Mouse (Mus musculus): ENCODE measurements around the gene Trip11.

Gene Trip11

DNA sequence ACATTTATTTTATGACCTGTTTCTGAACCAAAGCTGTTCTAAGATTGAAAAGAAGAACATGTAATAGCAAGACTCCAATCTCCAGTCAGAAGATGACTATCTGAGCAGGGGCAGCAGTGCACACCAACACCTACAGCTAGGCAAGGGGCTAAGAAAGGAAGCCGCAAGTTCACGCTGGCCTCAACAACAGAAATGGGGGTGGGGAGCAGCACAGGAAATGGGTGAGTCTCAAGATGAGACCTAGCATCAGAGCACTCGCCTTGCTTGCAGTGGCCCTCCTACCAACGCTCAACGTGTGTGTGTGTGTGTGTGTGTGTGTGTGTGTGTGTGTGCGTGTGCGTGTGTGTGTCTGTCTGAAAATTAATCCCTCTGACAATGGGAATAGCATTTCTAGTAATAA is 16.0 kb downstream of the Trip11 start:
- DNase-seq (ENCODE audit: extremely low spot score, low spot score): no peak

DNA sequence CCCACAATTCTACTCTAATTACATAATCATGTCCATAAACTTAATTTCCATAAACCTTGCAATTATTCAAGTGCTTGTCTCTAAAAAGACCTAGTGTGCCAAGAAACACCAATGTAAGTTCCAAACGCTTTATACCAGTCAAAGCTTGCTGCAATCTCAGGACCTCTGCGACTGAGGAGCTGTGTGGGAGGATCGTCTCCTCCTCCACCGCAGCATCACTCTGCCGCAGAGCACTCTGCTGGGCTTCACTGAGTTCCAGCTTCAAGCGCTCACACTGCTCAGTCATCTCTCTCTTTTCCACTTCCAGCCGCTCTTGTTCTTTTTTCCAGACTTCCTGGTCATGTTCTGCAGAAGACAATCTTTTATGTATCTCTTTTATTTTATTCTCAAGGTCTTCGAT is 19.8 kb downstream of the Trip11 start:
- DNase-seq (ENCODE audit: extremely low spot score, low spot score): no peak

DNA sequence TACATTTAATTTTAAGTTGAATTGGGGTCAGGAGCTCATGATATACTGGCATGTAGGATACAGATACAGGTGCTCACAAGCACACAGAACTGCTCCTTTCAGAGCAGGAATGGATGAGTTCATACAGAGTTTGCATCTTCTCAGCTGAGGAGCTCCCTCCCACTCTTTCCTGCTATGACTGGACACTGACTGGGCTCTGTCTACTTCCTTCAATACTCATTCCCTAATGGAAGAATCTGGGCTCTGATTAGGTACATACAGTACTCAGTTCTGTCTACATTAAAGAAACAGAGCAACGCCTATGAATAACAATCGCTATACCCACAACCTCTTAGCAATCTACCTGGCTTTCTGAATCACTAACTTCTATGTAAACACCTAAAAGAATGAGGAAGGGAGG is 20.2 kb downstream of the Trip11 start:
- DNase-seq (ENCODE audit: extremely low spot score, low spot score): no peak

DNA sequence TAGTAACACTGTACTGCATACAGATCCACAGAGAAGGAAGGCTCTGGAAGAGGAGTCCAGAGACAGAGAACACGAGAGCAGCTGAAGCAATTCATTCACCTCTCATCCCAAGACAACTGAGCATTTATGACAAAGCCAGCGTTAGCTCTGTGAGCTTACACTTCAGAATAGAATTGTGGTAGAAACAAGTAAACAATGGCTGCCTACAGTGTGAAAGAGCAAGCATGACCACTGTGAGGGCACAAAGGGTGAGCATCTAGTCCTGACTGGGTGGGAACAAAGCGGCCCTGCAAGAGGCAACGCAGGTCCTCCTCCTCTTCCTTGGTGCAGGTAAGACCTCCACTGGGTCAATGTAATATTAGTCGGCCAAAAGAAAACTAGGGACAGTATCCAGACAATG is 22.0 kb downstream of the Trip11 start:
- no peak for DNase-seq (ENCODE audit: extremely low spot score, low spot score)

DNA sequence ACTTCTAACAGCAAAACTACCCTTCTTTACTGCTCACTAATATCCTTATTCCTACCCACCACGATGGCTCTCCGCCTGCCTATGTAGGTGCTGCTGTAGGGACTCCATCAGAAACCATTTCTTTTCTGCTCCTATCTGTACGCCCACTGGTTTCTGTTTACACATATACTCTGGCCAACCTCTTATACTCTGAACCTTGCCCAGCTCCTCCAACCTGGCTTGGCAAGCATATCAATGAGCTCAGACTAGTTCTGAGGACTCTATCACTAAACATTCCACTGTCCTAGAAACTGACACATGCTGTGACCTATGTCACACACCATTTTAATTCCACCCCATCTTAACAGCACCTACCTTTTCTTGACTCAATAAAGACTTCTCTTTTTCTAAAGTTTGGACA is 23.7 kb downstream of the Trip11 start:
- no peak for DNase-seq (ENCODE audit: extremely low spot score, low spot score)

DNA sequence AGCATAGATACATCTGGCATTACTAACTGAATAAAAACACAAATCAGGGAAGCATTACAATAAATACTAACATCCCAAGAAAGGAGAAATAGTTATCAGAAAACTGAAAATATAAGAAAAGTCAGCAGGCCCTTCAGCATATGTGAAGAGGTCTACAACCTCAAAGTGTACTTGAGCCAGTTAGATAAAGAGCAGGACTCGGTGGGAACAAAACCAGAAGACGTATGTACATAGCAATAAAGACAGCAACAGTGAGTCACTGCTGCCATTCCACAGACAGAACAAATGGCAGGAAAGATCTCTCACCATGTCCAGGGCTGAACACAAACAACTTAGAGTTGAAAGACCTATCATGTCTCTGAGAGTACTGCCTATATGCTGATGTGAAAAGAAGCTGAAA is 24.8 kb downstream of the Trip11 start:
- DNase-seq (ENCODE audit: extremely low spot score, low spot score): no peak

DNA sequence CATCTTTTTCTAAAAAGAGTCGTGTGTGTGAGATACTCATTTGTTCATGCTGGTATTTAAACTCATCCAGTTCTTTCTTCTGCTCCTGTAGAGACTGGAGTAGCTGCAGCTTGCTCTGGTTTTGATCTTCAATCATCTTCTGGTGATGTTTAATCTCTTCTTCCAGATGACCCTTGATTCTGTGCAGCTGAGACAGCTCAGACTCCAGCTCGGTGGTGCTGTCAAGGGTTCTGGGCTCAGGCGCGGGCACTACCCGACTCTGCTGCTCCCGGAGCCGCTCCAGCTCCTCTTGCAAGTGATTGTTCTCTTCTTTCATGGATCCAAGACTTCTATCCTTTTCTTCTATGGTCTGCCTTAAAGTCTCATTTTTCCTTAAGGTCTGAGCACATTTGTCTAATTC is 28.1 kb downstream of the Trip11 start:
- DNase-seq (ENCODE audit: extremely low spot score, low spot score): no peak

DNA sequence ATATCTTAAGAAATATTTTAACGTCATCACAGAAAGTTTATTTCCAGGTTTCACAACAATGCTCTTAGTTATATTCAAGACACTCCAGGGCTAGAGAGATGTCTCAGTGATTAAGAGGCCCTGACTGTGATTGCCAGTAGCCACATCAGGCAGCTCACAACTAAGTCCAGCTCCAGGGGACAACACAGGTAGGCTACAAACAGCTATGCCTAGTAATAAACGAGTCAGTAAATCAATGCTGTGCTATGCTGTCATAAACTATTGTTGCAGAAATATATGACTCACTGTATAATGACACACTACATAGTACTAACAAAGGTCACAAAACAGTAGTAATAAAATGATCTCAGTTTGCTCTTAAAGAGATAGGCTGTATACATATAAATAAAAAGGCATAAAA is 36.7 kb downstream of the Trip11 start:
- DNase-seq (ENCODE audit: extremely low spot score, low spot score): no peak

DNA sequence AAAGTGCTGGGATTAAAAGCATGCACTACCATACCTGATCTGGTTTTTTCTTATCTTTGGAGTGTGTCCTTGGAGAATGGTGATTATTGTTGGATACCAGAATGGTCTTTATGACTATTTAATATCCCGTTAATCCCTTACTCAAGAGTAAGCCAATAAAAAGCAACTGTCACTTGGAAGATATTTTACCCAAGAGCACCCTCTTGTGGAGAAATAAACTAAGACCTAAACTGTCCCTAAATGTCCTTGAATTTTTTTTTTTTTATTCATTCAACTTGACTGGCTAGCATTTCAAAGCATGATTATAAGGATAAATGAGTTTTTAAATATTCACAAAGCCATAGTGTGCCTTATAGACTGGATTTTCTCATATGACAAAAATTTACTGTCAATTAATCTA is 38.0 kb downstream of the Trip11 start:
- DNase-seq (ENCODE audit: extremely low spot score, low spot score): no peak

DNA sequence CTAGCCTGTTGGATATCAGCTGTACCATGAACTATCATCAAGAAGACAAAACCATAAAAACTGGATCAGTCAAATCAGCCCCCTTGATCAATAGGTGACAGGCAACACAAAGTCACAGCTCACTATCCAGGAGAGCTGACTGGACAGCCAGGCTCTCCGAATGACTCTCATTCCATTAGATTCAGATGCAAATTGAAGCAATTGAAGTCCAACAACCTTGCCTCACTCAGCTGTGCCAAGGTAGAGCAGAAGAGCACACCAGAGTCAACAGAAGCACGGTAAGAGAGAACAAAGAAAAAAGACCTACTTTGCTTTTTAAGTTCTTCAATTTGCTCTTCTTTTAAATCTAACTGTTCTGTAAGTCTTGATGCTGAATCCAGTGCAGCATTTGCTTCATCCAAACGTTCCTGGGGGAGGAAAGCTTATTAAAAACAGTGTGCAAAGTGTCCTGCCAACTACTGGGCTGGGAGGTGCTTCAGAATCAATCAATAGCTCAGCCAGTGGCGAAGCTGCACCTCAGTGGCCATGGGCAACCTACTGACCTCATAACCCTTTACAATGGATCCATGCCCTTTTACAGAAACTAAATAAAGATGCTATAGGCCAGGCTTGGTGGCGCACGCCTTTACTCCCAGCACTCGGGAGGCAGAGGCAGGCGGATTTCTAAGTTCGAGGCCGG is 50.6 kb downstream of the Trip11 start:
- DNase-seq (ENCODE audit: extremely low spot score, low spot score): no peak

DNA sequence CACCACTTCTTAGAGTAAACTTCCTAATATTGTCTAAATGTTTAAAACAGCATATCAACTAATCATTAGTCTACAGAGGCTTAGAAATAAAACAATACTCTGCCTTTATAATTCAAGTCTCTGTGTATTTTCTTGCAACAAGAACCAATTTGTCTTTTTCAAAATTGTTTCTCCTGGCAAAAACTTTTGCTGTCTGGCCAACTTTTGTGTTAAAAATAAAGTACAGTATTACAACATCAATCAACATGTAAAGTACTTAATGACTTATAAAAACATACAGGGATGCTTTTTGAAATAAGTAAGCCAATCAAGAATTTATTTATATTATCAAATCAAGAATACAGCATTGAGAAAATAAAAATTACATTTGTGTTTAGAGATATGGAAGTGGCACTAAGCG is 52.8 kb downstream of the Trip11 start:
- DNase-seq (ENCODE audit: extremely low spot score, low spot score): no peak

DNA sequence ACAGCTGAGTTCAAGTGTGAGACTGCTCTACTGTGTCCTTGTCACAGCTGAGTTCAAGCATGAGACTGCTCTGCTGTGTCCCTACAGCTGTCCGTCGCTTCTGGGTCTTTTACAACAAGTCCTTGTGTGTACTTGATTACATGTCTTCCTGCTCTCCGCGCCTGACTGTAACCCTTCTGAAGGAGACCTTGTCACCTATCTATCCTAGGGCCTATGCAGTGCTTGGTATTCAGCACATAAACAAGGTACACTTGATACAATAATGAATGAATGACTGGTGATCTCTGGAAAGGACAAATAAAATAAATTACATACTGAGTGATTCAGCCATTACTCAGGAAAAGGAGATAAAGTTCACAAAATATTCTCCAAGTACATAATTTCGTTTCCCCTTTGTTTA is 55.1 kb downstream of the Trip11 start:
- DNase-seq (ENCODE audit: extremely low spot score, low spot score): no peak

DNA sequence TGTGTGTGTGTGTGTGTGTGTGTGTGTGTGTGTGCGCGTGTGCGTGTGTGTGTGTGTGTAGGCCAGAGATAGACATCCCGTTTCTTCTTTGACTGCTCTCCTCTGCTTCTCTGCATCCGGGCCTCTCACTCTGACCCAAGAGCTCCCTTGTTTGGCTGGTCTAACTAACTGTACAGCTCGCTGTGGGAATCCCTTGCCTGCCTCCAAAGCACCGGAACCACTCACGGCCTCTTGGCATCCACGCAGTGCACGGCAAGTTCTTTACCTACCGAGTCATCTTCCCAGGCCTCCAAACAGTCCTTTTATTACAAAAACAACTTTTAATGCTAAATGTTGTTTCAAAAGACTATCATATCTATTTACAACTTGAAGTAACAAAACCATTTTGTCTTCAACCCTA is 58.7 kb downstream of the Trip11 start:
- DNase-seq (ENCODE audit: extremely low spot score, low spot score): no peak

DNA sequence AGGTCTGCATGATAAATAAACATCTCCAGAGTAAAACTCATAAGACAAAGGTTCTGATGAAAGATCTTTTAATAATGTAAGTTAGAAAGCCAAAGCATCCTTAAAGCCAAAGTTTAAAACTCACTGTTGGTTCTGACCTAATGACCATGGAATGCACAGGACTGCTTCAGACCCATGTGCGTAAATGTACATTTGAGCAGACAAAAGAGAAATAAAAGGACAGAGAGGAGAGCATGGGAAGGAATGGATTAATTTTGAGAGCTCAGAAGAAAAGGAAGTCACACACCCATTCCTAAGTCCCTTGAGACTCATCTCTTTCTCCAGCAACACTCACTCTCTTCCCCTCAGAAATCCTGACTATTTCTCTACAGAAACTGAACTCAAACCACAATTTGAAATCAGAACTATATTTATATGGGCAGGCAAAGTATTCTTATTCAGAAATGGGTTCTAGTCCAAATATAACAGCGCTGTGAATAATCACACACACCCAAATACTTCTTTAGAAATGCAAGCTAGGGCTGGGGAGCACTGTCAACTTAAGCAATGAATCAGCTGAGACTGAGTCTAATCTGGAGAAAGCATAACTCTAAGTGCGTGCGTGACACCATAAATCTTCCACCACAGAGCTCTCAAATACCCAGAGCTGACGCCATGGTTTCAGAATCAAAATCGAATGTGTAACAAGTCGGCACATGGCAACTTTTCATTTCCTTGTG is 61.1 kb downstream of the Trip11 start:
- no peak for DNase-seq (ENCODE audit: extremely low spot score, low spot score)

DNA sequence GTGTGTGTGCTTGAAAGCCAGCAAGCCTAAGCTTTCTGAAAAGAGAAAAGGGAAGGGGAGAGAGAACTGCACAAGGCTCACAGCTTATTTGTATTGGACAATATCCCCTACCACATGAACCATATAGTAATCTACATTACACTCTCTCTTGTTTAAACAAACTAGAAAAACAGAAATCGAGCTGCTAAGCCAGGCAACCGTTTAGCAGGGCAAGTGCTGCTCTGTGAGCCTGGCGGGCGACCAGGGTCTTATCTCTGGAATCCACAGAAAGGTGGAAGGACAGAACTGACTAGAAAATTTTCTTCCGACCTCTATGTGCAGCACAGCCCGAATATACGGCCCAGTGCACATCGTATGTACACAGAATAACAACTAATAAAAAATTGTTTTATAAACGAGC is 61.8 kb downstream of the Trip11 start:
- DNase-seq (ENCODE audit: extremely low spot score, low spot score): no peak

DNA sequence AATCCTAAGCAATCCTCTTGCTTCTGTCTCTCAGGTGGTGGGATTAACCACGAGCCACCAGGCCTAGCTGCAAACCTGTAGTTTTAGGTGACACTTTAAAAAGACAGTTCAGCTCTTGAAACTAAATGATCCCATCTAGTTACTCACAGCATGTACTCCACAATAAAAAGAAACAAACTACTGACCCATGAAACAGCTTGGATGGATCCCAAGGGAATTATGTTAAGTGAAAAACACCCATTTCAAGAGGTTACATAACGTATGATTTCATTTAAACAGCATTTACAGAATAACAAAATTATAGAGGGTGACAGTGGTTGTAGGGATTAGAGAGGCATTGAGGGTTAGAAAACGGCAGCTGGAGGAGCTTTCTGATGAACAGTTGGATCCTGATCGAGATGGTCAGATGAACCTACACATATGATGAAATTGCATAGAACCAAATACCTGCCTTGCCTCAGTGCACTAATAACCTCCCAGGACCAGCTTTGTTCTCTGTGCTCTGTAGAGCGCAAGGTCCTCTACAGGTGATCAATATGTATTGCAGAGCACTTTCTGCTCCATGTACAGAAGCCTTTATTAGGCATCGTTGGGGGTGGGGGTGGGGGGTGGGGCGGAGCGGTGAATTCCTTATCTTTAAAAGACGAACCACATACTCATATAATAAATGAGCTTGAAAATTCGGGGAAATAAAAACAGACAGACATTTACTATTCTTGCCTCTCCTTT is 76.4 kb downstream of the Trip11 start:
- no peak for DNase-seq (ENCODE audit: extremely low spot score, low spot score)

DNA sequence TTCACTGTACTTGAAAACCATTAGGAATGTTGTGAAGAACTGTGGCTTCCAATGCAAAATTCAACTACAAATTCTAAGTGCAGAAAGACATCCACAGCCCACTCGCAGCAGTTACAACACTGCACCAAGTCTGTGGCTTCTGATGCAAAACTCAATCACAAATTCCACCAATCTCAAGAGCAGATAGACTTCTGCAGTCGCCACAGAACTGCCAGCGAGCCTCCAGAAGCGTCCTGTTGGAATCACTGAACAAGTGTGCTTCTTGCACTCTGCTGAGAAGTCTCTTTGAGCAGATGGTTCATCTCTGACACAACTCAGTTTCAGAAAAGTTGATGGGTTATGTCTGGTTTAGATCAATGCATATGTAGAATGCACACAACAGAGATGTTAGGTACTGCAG is 78.4 kb downstream of the Trip11 start:
- DNase-seq (ENCODE audit: extremely low spot score, low spot score): no peak

DNA sequence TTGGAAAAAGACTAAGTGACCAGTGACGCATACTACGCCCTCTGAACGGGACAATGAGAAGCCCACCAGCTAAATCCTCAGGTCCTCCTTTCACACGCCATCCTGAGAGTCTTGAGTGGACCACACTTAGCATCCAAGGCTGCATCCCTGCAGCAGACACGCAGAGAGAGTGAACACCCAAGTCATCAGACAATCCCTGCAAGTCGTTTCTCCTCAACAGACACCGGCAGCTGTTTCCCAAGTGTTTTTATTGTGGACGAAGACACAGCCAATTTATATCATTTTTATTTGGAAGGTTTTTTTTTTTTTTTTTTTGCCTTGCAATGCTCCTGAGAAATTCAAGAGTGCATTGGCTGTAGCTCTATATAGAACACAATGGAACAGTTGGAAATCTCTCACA is 79.3 kb downstream of the Trip11 start:
- DNase-seq (ENCODE audit: extremely low spot score, low spot score): no peak

DNA sequence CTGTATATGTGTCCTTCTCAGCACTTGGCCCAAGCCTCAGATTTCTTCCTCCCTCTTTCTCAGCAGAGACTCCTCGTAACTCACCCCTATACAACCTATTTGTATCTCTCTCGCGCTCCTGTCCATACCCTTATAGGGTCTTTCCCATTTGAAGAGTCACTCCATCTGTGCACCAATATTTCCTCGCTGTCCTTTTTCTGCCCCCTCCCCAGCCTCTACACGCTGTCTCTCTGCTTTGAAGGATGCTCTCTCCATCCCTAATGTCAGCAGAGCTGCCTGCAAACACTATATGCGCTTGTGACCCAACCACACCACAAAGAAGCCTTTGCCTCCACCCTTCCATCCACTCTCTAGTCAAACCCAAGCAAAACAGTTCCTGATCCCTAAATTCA is 80.0 kb downstream of the Trip11 start:
- DNase-seq (ENCODE audit: extremely low spot score, low spot score): no peak

DNA sequence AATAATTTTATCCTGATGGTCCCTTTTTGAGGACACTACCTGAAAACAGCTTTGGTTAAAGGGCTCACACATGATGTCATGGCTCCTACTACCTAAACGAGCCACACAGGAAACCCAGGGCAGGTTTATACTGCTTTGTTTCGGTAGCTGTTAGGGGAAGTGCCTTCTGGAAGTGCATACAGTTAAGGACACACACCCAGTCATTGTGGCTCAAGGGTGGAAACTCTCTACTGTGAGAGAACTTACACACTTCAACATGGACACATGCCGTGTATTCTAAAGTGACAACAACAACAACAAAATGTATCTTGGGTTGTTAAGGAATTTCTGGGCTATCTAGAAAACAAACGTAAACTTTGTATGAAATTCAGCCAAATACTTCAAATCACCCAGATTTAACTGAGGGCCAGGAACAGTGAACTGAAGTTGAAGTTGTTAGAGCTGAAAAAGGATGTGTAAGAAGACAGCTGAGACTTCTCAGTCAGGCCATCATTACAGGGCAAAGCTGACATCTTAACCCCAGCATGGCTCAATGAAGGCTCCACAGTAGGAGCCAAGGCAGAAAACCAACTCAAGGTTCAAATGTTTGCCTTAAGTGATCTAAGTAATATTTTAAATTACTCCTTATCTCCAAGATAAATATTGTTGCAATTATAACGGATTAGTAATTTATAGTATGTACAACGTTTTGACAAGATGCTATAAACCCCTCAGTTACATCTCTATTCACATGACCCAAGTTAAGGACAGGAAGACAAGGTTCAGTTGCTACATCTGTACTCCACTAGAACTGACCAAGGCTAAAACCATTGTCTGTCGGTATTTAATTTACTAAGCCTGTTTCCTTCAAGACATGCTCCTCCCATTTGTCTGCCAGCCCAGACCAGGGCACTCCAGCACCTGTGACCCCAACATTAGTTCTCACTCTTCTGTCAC is 80.6 kb downstream of the Trip11 start:
- DNase-seq (ENCODE audit: extremely low spot score, low spot score): no peak

DNA sequence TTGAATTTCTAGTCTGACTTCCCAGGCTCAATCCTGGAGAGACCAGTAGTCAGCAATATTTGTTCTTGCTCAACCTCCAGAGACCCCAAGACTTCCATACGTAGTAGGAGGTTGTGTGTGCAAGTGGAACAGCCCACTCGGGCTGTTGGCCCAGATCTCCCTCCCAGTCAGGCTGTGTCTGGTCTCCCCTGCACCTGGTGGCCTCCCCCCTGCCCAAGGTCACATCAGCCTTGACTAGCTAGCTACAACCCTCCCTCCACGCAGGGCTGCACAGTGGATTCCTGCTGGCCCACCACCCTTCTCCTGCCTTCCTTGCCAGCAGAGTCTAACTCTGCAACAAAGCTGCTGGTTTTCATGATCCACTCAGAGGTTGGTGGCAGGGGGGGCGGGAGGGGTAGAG is 81.8 kb downstream of the Trip11 start:
- DNase-seq (ENCODE audit: extremely low spot score, low spot score): no peak

DNA sequence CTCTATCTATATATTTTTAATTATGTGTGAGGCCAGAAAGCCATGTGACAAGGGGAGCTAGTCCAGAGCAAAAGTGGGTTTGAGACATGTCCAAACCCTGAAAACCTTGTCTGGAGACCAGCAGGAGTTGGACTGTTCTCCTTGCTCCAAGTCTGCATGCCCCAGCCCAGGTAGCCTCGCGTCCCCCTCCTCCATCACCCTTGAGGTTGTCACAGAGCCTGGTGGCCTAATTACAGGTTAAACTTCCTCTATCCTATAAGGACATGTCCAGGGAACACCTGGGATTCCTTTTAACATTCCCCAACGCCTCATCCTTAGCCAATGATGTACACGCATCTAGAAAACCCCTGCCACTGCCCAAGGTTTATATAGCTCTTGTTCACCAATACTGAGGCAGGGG is 89.9 kb downstream of the Trip11 start:
- DNase-seq (ENCODE audit: extremely low spot score, low spot score): no peak

Data from neural tube, embryonic 10.5 days (tissue).